Mouse (Mus musculus) heart, embryonic 14.5 days (tissue): Measurements from ENCODE around the gene Pnkp. TPM values are rescaled to one million over a fixed set of nuclear protein-coding genes. Genes with fewer than 3 reads are reported as not detected.

Source experiments
- ATAC-seq: fragments of 200-750 bp; cut with Nextera tagmentation; 2 replicates; pipeline ENCODE4 v1.8.0; 2017; ENCODE audit warnings: low read depth, moderate TSS enrichment; ENCODE audit not compliant: insufficient number of reproducible peaks, insufficient read depth, low FRiP score
- H3K27ac ChIP-seq, 2 experiments: fragments of 200-500 bp in 1 of 2; fragments of 300-500 bp in 1 of 2; sonication (generic) in 1 of 2; replicated peaks in 1 of 2; 2 replicates each; pipeline ENCODE4 v1.5.1; 2012 to 2014; ENCODE audit warnings: low read depth in 2 of 2, low read length in 2 of 2, control low read depth in 1 of 2, mild to moderate bottlenecking in 1 of 2, mixed read lengths in 1 of 2; ENCODE audit not compliant: control insufficient read depth in 1 of 2, insufficient read depth in 1 of 2
- H3K27me3 ChIP-seq: fragments of 300-500 bp; sonication (generic); 2 replicates; pipeline ENCODE4 v1.6.1; 2014; ENCODE audit warnings: mild to moderate bottlenecking, low read length, control low read depth; ENCODE audit not compliant: control insufficient read depth, insufficient read depth
- H3K36me3 ChIP-seq: fragments of 300-500 bp; sonication (generic); 2 replicates; pipeline ENCODE4 v1.6.1; 2014; ENCODE audit warnings: mild to moderate bottlenecking, control low read depth, low read length, mixed read lengths; ENCODE audit not compliant: control insufficient read depth, insufficient read depth
- H3K4me1 ChIP-seq, 2 experiments: fragments of 200-500 bp in 1 of 2; fragments of 300-500 bp in 1 of 2; sonication (generic) in 1 of 2; 2 replicates each; pipeline ENCODE4 v1.6.1; 2012 to 2014; ENCODE audit warnings: low read length in 2 of 2, control low read depth in 1 of 2, mixed read lengths in 1 of 2; ENCODE audit not compliant: control insufficient read depth in 2 of 2, insufficient read depth in 2 of 2
- H3K4me2 ChIP-seq: fragments of 300-500 bp; sonication (generic); 2 replicates; pipeline ENCODE4 v1.6.1; 2014; ENCODE audit warnings: mild to moderate bottlenecking, low read length
- H3K4me3 ChIP-seq, 2 experiments: fragments of 200-500 bp in 1 of 2; fragments of 300-500 bp in 1 of 2; sonication (generic) in 1 of 2; 2 replicates each; pipeline ENCODE4 v1.5.1; 2012 to 2014; ENCODE audit warnings: low read length in 2 of 2, mild to moderate bottlenecking in 2 of 2, control low read depth in 1 of 2, low read depth in 1 of 2, moderate library complexity in 1 of 2; ENCODE audit not compliant: control insufficient read depth in 1 of 2, insufficient read depth in 1 of 2
- H3K9ac ChIP-seq: fragments of 300-500 bp; sonication (generic); 2 replicates; pipeline ENCODE4 v1.6.1; 2014; ENCODE audit warnings: mild to moderate bottlenecking, low read length
- H3K9me3 ChIP-seq: fragments of 300-500 bp; sonication (generic); 2 replicates; pipeline ENCODE4 v1.6.1; 2016; ENCODE audit warnings: low read length, control low read depth; ENCODE audit not compliant: control insufficient read depth
- WGBS: fragments of 180-500 bp; shearing (Covaris S2); extraction: QIAGEN DNeasy Blood & Tissue Kit; methylation state at CpG from one replicate; pipeline ENCODE4 v1.1.7; 2014; 5-methylcytosine and 5-hydroxymethylcytosine counted together
- polyA plus RNA-seq: library from polyadenylated mRNA; unstranded; fragments of >200 nt; fragmentation: Nextera tagmentation; extraction: Ambion mirVana; gene quantifications from 2 replicates; pipeline ENCODE4 v1.2.1, GENCODE M21; 2014

Gene Pnkp
- polyA plus RNA-seq, 1 experiment from 2014 or later = 22.7 TPM

DNA sequence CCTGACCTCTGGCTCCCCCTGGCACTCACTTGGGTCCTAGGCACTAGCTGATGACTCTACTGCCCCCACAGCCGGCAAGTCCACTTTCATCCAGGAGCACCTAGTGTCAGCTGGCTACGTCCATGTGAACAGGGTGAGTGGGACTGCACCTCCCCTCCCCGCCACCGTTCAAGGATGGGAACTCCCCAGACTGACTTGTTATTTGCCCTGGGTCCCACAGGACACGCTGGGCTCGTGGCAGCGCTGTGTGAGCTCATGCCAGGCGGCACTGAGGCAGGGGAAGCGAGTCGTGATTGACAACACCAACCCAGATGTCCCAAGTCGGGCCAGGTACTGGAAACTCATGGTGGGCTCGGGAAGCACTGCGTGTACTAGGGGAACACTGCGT lies 4.5 kb downstream of the Pnkp start:
- H3K4me1 ChIP-seq = peaks cover 22 to 37% of the 10 kb centered on the region in 2 experiments
- no peak for ATAC-seq
- WGBS = 88% methylated on average over 14 of the region's 14 CpGs
- peaks cover 61% of the 10 kb centered on the region for H3K36me3 ChIP-seq
- H3K4me2 ChIP-seq = no peak overlapping the region
- H3K27ac ChIP-seq = no peak overlapping the region
- H3K9ac ChIP-seq = no peak overlapping the region
- no peaks in the 10 kb centered on the region for H3K27me3 ChIP-seq
- H3K9me3 ChIP-seq = no peaks in the 10 kb centered on the region
- H3K4me3 ChIP-seq = no peak overlapping the region

DNA sequence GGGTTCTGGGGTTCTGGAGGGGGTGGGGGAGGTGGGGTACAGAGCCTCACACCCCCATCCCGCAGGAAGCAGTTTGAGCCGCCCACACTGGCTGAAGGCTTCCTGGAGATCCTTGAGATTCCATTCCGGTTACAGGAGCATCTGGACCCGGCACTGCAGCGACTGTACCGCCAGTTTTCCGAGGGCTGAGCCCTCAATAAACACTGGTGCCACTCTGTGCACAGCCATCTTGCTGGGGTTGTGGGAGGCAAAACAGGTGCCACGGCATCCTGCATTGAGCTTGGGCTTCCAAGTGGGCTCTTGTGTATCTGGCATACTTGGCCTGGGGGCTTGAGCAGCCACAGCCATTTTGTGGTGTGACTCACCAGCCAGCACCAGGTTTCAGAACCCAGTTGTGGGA lies 5.5 kb downstream of the Pnkp start:
- Histone ChIP-seq H3K36me3 (peaks cover 65% of the 10 kb centered on the region), H3K27me3 (no peaks in the 10 kb centered on the region), H3K4me2 (no peak overlapping the region), H3K4me3 (no peak overlapping the region), H3K9ac (no peak overlapping the region), H3K4me1 (peaks cover 29 to 43% of the 10 kb centered on the region in 2 experiments), H3K27ac (no peak overlapping the region), H3K9me3 (no peaks in the 10 kb centered on the region)
- ATAC-seq = no peak
- 70% methylated on average over 8 of the region's 8 CpGs for WGBS

DNA sequence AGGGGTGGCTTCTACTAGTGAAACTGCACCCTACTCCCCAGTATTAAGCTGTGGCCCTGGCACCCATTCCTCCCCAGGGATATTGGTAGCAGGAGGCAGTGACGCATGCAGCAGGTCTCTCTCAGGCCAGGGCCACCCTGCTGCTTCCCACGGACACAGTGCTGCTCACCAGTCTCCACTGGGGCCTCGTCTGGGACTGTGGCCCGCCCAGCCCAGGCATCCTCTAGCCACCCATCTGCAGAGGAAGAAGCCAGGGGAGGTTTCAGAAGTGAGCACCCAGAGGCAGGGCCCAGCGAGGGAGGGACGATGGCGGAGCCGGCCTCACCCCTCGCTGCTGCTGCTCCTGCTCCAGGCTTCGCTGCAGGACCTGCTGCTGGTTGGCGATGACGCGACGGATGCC lies 6.3 kb downstream of the Pnkp start:
- no peak for ATAC-seq
- Histone ChIP-seq H3K4me2 (no peak overlapping the region), H3K4me1 (peaks cover 35 to 45% of the 10 kb centered on the region in 2 experiments), H3K27me3 (no peaks in the 10 kb centered on the region), H3K9me3 (no peaks in the 10 kb centered on the region), H3K36me3 (peaks cover 66% of the 10 kb centered on the region), H3K9ac (no peak overlapping the region), H3K4me3 (no peak overlapping the region), H3K27ac (no peak overlapping the region; a peak in 1 of 4 replicates)
- 90% methylated on average over 14 of the region's 14 CpGs for WGBS

DNA sequence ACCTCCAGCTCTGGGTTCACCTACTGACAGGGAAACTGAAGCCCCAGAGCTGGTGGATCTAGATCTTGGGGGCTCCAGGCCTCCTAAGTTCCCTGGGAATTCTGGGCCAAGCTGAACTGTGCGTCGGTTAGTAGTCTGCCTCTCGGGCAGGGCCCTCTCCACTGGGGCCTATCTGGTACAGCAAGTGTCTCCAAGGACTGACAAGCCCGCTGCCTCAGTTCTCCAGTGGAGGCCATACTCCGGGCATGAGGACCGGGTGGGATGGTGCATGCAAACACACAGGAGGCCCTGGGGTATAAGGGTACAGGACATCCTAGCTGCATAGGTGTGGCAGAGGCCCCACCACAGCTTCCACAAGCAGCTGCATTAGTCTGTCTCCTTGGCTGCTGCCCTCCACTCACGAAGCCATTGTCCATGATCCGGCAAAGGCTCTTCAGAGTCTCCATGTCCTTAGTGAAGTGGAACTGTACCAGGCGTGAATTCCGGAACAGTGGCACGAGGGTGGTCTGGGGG lies 7.1 kb downstream of the Pnkp start:
- Histone ChIP-seq H3K27me3 (no peaks in the 10 kb centered on the region), H3K4me3 (no peak overlapping the region), H3K36me3 (peaks cover 62% of the 10 kb centered on the region), H3K9me3 (no peaks in the 10 kb centered on the region), H3K27ac (peak overlapping the region in 1 of 2 experiments; percentile 100; a peak in 1 of 4 replicates), H3K9ac (peak overlapping the region; percentile 97; the same call in 1 of the 2 replicates), H3K4me1 (peaks cover 38 to 46% of the 10 kb centered on the region in 2 experiments), H3K4me2 (no peak overlapping the region; the same call in 1 of the 2 replicates)
- WGBS = 87% methylated on average over 11 of the region's 11 CpGs
- no peak for ATAC-seq

DNA sequence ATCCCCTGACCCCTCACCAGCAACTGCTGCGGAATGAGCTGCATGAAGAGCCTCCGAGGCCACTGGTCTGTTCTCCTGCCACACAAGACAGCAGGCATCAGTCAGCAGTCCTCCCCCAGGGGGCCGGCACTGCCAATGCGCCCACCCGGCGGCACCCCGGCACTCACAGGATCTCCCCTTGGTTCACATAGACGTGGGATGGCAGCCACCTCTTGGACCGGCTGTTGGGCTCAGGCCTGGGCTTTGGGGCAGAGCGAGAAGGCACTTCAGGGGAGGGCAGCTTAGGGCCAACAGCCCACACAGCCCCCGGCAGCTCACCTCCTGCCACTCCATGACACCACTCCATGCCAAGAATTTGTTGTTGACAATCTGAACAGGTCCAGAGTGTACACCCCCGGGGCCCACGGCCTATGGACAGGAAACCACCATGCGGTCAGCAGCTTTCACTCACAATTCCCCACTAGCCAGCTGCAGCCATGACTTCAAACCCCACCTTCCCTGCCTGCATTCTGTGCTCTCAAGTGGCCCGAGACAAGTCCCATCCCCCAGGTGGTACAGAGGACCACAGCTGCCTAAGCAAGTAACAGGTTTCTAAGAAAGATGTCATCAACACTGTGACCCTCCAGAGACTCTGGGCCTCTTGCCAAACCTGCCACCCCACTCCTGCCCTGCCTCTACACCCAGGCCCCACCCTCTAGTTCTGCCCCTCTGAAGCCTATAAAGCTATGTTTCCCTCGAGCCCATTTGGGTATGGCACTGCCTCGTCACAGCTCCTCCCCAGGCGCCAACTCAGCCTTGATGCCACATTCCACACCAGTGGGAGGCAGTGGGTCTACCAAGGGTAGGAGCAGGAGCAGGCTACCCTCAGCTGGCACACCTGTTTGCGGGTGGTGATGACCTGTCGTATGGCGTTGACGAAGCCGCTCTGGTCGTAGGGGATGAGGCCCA lies 7.9 kb downstream of the Pnkp start:
- H3K27ac ChIP-seq = peak overlapping the region; percentile 27 to 100
- ATAC-seq = no peak
- H3K9me3 ChIP-seq = no peaks in the 10 kb centered on the region
- no peak overlapping the region for H3K4me3 ChIP-seq
- peaks cover 38 to 46% of the 10 kb centered on the region in 2 experiments for H3K4me1 ChIP-seq
- peaks cover 54% of the 10 kb centered on the region for H3K36me3 ChIP-seq
- no peaks in the 10 kb centered on the region for H3K27me3 ChIP-seq
- peak overlapping the region; percentile 92 for H3K4me2 ChIP-seq
- WGBS = 63% methylated on average over 24 of the region's 24 CpGs
- peak overlapping the region; percentile 97 for H3K9ac ChIP-seq

DNA sequence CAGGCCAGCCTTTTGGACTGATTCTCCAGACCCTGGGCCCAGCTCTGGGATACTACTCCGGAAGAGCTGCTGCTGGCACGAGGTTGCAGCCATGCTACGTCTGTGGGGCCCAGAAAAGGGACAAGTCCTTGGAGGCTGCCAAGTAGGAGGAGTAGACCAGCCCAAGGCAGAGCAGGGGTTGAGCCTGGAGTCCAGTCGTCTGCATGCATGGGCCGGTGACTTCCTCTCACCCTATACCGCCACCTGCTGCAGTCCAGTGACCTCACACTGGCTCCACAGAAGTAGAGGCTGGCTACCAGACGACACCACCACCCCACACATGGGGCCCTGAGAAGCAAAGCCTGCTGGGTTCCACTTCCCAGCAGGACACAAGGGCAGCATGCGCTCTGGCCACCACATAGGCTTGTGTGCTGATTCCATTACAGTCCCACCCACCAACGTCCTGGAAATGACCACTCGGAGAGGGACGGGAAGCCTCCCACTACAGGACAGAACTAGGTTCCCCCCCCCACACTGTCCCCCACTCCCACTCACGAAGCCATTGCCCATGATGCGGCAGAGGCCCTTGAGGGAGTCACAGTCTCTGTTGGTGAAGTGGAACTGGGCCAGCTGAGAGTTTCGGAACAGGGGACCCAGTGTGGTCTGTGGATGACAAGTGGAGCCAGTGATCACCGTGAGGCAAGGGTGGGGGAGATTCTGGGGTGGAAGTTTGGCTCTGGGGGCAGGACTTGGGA lies 9.5 kb downstream of the Pnkp start:
- Histone ChIP-seq H3K9ac (peak overlapping the region; percentile 97), H3K4me2 (peak overlapping the region; percentile 92), H3K27ac (peak overlapping the region; percentile 79 to 100), H3K27me3 (no peaks in the 10 kb centered on the region), H3K4me1 (peaks cover 40 to 56% of the 10 kb centered on the region in 2 experiments), H3K9me3 (no peaks in the 10 kb centered on the region), H3K4me3 (peak overlapping the region; percentile 2 to 77; a peak in 3 of 4 replicates), H3K36me3 (peaks cover 52% of the 10 kb centered on the region)
- 36% methylated on average over 15 of the region's 15 CpGs for WGBS
- ATAC-seq = peak; percentile 15; the same call in 1 of the 2 replicates

DNA sequence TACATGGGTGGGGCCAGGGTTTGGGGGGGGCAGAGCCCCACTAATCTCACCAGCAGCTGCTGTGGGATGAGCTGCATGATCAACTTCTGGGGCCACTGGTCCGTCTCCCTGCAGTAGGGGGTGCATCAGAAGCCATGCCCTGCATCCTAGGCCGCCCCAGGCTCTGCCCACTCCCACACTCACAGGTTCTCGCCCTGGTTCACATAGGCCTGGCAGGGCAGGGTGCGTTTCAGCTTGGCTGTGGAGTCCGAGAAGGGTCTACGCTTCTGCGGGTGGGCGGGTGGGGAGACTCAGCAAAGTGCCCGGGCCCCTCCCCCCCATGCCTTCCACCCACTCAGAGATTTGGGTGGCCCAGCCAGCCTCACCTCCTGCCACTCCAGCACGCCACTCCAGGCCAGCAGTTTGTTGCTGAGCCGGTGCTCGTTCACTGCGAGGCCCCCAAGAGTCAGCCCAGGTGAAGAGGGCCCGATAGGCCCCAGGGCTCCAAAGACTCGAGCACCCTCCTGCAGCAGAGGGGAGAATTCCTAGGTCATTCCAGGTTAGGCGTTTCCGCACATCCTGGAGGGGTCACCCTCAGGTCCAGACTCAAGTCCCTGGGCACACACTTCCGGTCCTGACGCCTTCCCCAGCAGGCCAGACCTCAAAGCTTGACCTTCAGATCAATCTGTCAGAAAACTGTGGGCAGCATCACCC lies 10.2 kb downstream of the Pnkp start:
- H3K9me3 ChIP-seq = no peaks in the 10 kb centered on the region
- ATAC-seq = no peak
- peak overlapping the region; percentile 79 to 100; a peak in 3 of 4 replicates for H3K27ac ChIP-seq
- peak overlapping the region; percentile 97 for H3K9ac ChIP-seq
- H3K27me3 ChIP-seq = no peaks in the 10 kb centered on the region
- H3K36me3 ChIP-seq = peaks cover 45% of the 10 kb centered on the region
- peak overlapping the region; percentile 92 for H3K4me2 ChIP-seq
- peaks cover 40 to 56% of the 10 kb centered on the region in 2 experiments for H3K4me1 ChIP-seq
- peak overlapping the region; percentile 77 to 95; a peak in 3 of 4 replicates for H3K4me3 ChIP-seq
- 64% methylated on average over 19 of the region's 19 CpGs for WGBS
